Mouse (Mus musculus): ENCODE measurements at regions not wholly inside any gene's neighbourhood (a gene's known extent, or its start where the extent isn't known, plus 50 kb on each side); places are given as distances from the start of the nearest gene placed in this dataset.

DNA sequence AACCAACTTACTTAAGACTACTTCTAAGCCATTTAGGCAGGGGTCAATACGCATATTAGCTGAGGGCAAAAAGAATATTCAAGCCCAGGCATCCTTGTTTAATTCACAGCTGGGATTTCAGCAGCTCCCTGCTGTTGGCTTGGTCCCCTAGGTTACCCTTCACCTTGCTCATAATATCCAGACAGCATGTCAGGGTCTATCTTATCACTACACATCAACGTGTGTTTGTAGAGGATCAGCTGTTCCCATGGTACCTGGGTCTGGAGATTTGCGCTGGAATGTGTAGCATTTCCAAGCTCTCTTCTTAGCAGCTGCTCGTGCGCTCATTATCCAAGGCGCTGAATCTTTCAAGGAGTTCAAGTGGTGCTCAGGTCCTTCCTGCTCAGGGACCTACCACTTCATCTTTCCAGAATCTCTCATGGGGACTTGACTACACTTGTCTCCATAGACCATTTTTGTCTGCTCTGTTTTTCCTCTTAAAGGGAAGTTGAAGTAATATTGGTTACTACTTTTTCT is 484.5 kb downstream of the Bmp2 start:
- TF ChIP-seq POLR2A (IDR thresholded peaks at IDR 0.05; ENCODE audit: extremely low read depth, insufficient read depth, low read length) (no peak), CTCF (IDR thresholded peaks at IDR 0.05; ENCODE audit: extremely low read depth, insufficient read depth, low read length) (no peak)
